Mouse (Mus musculus): ENCODE measurements around the gene Gal3st2.
"Not testable (repeated sequence)": the region's sequence is repeated elsewhere in the genome, so short reads cannot be mapped to it uniquely, and the experiment has no call there.

DNA sequence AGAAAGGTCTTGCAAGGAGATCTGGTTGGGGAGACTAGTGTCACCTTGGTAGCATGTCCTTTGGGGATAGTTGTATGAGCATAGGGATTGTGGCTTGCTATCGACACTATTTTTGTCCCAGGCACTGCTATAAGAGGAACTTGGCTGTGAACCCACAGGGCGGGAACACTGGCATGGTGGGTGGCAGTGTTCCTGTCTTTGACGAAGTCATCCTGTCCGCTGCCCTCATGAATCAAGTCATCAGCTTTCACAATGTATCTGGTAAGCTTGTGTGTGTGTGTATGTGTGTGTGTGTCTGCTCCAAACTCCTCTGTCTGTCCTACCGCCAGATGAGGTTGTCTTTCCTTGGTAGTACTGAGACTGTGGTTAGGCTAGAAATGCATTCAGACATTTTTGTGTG is 45.6 kb downstream of the Gal3st2 start:
- not testable (repeated sequence) for TF ChIP-seq POLR2A, CTCF (IDR thresholded peaks at IDR 0.05; ENCODE audit: insufficient read depth, low read depth, low read length)
